Mouse (Mus musculus): ENCODE data around the gene Ifnk.

The Ifnk gene

DNA sequence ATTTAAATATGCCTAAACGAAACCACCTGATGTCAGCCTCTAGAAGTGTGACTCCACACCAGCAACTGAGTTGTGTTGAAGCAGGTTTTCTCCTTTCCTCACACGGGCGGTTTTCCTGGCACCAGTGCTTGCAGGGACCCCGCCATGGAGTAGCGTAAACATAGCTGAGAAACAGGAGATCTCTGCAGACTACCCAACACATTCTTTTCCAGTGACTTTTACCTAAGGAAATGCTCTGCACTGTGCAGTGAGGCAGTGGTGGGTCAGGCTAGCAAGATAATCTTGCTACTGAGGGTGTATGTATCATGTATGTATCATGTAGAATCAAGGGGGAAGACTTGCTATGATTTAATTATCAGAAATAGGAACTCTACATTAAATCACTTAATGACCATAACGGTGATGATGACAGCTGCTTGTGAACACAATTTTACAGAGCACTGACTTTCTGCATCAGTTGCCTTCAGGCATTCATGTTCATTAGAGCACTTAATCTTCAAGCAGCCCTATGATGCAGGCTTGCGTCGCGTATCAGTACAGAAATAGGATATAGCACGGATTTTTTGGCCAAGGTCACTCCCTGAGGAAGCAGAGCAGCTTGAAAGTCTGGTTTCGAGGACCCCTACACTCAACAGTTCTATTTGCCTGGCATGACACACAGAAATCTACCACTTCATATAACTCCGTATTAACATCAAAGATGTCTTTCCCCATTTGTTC is 26.2 kb downstream of the Ifnk start:
- ATAC-seq (ENCODE audit: insufficient number of reproducible peaks, low FRiP score, low TSS enrichment): no peak

DNA sequence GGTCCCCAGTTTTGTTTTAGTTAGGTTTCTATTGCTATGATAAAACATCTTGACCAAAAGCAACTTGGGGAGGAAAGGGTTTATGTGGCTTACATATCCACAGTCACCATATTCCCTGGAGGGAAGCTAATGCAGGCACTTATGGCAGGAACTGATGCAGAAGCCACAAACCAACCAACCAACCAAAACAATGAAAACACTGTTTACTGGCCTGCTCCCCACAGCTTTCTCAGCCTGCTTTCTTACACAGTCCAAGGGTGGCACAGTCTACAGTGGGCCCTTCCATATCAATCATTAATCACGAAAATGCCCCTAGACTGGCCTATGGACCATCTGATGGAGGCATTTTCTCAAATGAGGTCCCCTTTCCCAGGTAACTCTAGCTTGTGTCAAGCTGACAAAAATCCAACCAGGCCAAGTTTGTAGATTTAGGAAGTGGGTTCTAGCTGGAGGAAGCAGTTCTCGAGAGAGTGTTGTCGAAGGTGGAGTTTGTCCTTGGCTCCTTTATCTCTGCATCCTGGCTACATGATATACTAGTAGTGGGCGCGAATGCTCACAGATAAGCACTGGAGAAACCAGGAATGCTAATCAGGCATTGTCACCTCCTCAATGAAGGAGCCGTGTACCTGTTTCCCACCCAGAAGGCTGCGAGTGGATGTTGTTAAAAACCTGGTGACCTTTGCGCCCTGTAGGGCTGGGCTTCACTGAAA is 35.9 kb downstream of the Ifnk start:
- ATAC-seq (ENCODE audit: insufficient number of reproducible peaks, low FRiP score, low TSS enrichment): no peak

DNA sequence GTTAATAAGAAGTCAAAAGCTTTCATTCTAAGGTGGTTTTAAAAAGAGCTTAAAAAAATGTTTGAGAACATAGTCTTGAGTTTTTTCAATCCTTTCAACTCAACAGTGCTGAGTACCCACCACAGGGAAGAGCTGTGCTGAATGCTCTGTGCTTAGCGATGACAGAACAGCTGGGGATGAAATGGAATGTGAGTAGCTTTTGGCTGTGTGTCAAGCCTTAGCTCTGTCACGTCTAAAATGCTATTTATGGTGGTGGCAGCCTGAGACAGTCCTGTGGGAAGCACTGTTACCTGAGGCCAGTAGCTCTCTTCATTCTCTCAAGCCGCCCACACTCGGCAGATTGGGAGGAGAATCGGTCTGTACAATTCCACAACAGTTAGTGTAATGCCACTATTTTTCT is 37.9 kb downstream of the Ifnk start:
- ATAC-seq (ENCODE audit: insufficient number of reproducible peaks, low FRiP score, low TSS enrichment): no peak

DNA sequence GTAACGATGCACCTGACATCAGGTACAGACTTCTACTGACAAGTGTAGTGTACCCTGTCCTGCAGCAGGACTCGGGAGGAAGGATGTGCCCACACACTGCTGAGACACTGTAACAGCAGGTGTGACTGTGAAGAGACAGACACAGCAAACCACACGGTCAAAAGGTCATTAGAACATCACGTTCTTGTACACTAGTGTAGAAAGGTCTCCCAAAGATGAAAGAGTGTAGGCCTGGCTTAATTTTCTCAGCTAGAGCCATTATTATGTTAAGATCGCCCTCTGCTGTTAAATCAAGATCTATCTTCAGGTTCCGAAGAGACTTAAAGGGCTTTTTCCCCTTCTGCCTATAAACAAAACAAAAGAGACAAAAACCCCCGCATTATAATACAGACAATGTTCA is 40.9 kb downstream of the Ifnk start:
- no peak for ATAC-seq (ENCODE audit: insufficient number of reproducible peaks, low FRiP score, low TSS enrichment)

DNA sequence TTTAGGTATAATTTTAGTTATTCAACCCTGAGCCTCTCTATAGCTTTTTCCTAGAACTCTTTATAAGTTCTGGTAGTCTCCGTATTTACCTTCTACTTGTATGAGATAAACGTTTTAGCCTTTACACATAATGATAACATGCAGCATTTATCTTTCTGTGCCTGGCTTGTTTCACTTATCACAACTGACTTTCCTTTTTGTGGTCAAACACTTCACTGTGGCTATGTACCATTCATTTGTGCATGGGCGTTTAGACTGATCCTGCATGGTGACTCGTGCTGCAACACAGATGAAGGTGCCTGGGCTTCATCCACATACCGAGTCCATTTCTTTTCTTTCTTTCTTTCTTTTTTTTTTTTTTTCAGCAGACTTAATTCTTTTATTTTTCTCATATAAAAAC is 49.8 kb downstream of the Ifnk start:
- ATAC-seq (ENCODE audit: insufficient number of reproducible peaks, low FRiP score, low TSS enrichment): no peak

Measured in cerebellum, adult (tissue).